8 mouse cellular contexts compared by ENCODE assay signal in genomic region chr15:102279092-102279782, GRCm38 (mm10). TPM values are rescaled to one million over a fixed set of nuclear protein-coding genes. Genes with fewer than 3 reads are reported as not detected.
DNase-seq lines count a peak whose midpoint lies in the region; ATAC-seq and TF ChIP-seq lines count a peak whose summit lies in the region.

Mfsd5 (plus strand) TSS chr15:102279454.

- peak within 1 kb of the TSS; percentile 83 for H3K9ac ChIP-seq in CH12.LX (ENCODE audit: insufficient read depth, low read depth)
- H3K9ac ChIP-seq in heart, embryonic 14.5 days (ENCODE audit: low read length): peak within 1 kb of the TSS; percentile 81
- H3K9ac ChIP-seq in liver, embryonic 13.5 days: peak within 1 kb of the TSS; percentile 81
- H3K9ac ChIP-seq in stomach, embryonic 14.5 days (replicated peaks; ENCODE audit: low read depth, low read length): peak within 1 kb of the TSS; percentile 80

- peak; percentile 93 for DNase-seq in CH12.LX (ENCODE audit: extremely low read depth)
- peak; percentile 76 for DNase-seq in c-Kit-positive CD71-negative TER-119-negative erythroid progenitor cells, embryonic 14.5 days (ENCODE audit: low read depth)
- DNase-seq in forebrain, embryonic 10.5 days (ENCODE audit: extremely low spot score, low spot score): peak; percentile 87
- peak; percentile 95 for DNase-seq in kidney, postnatal 14 days
- peak; percentile 76 for DNase-seq in liver, embryonic 13.5 days
- peak; percentile 73 to 79 for DNase-seq in natural killer cell, adult 2 months (ENCODE audit: low spot score in 2 of 2)

- no peak for TF ChIP-seq EP300 in CH12.LX (IDR thresholded peaks at IDR 0.05; ENCODE audit: low read length)

- peaks cover 12 to 19% of the 10 kb centered on the region in 2 experiments for H3K4me1 ChIP-seq in CH12.LX (ENCODE audit: control insufficient read depth in 1 of 2, insufficient read depth in 2 of 2)
- H3K4me1 ChIP-seq in forebrain, embryonic 10.5 days: peaks cover 23% of the 10 kb centered on the region
- H3K4me1 ChIP-seq in heart, embryonic 14.5 days (ENCODE audit: control insufficient read depth in 2 of 2, insufficient read depth in 2 of 2, low read length in 2 of 2): peaks cover 9 to 20% of the 10 kb centered on the region in 2 experiments
- H3K4me1 ChIP-seq in liver, embryonic 13.5 days (replicated peaks): peaks cover 53% of the 10 kb centered on the region
- H3K4me1 ChIP-seq in stomach, embryonic 14.5 days (ENCODE audit: control insufficient read depth, insufficient read depth, low read length): peaks cover 11% of the 10 kb centered on the region; the same call in 1 of the 2 replicates

- peak within 1 kb of the TSS; percentile 67 for H3K4me2 ChIP-seq in CH12.LX (ENCODE audit: insufficient read depth, low read depth, poor library complexity, severe bottlenecking)
- H3K4me2 ChIP-seq in heart, embryonic 14.5 days (ENCODE audit: low read length): peak within 1 kb of the TSS; percentile 83
- H3K4me2 ChIP-seq in liver, embryonic 13.5 days: peak within 1 kb of the TSS; percentile 93
- H3K4me2 ChIP-seq in stomach, embryonic 14.5 days (replicated peaks; ENCODE audit: low read depth, low read length): peak within 1 kb of the TSS; percentile 89

- WGBS in forebrain, embryonic 10.5 days: under 1% methylated on average over 65 of the region's 65 CpGs
- WGBS in heart, embryonic 14.5 days: under 1% methylated on average over 65 of the region's 65 CpGs
- WGBS in liver, embryonic 13.5 days (ENCODE audit: insufficient replicate concordance): under 1% methylated on average over 65 of the region's 65 CpGs
- WGBS in stomach, embryonic 14.5 days: under 1% methylated on average over 65 of the region's 65 CpGs

- peak within 1 kb of the TSS; percentile 63 for H3K27ac ChIP-seq in CH12.LX (ENCODE audit: insufficient read depth, low read depth)
- peak within 1 kb of the TSS; percentile 95 for H3K27ac ChIP-seq in forebrain, embryonic 10.5 days
- peak within 1 kb of the TSS; percentile 76 to 86 for H3K27ac ChIP-seq in heart, embryonic 14.5 days (replicated peaks in 1 of 2; ENCODE audit: control insufficient read depth in 1 of 2, insufficient read depth in 1 of 2, low read depth in 2 of 2, low read length in 2 of 2)
- H3K27ac ChIP-seq in liver, embryonic 13.5 days: peak within 1 kb of the TSS; percentile 78
- H3K27ac ChIP-seq in stomach, embryonic 14.5 days (ENCODE audit: low read length): peak within 1 kb of the TSS; percentile 89; the same call in 1 of the 2 replicates

- in situ Hi-C loops in CH12.LX (cut with MboI; ENCODE audit: low pct_ligation_motif_present, low pct_unique_long_range_greater_than_20kb, low sequenced_read_pairs): no loop called here

- peak; percentile 96 for ATAC-seq in heart, embryonic 14.5 days (ENCODE audit: insufficient number of reproducible peaks, insufficient read depth, low FRiP score, low read depth)
- peak; percentile 91 for ATAC-seq in liver, embryonic 13.5 days (ENCODE audit: low read depth)
- peak; percentile 95 for ATAC-seq in stomach, embryonic 14.5 days (ENCODE audit: insufficient number of reproducible peaks, insufficient read depth, low FRiP score, low read depth)

- H3K4me3 ChIP-seq in CH12.LX (replicated peaks in 1 of 3; ENCODE audit: low read depth in 2 of 3, low read length in 2 of 3, poor library complexity in 1 of 3): peak within 1 kb of the TSS; percentile 74 to 87 (median 85)
- H3K4me3 ChIP-seq in forebrain, embryonic 10.5 days: peak within 1 kb of the TSS; percentile 89
- H3K4me3 ChIP-seq in heart, embryonic 14.5 days (ENCODE audit: control insufficient read depth in 1 of 2, insufficient read depth in 1 of 2, low read depth in 1 of 2, low read length in 2 of 2): peak within 1 kb of the TSS; percentile 67 to 86
- H3K4me3 ChIP-seq in liver, embryonic 13.5 days (replicated peaks): peak within 1 kb of the TSS; percentile 85
- H3K4me3 ChIP-seq in stomach, embryonic 14.5 days (ENCODE audit: low read depth, low read length): peak within 1 kb of the TSS; percentile 81

- no peaks in the 10 kb centered on the region for H3K27me3 ChIP-seq in CH12.LX (replicated peaks)
- no peaks in the 10 kb centered on the region for H3K27me3 ChIP-seq in forebrain, embryonic 10.5 days (ENCODE audit: poor library complexity, severe bottlenecking)
- no peaks in the 10 kb centered on the region for H3K27me3 ChIP-seq in heart, embryonic 14.5 days (ENCODE audit: control insufficient read depth, insufficient read depth, low read length)
- 0 out of 2 replicates have a peak, but pooled peaks cover under 1% of the 10 kb centered on the region for H3K27me3 ChIP-seq in liver, embryonic 13.5 days
- H3K27me3 ChIP-seq in stomach, embryonic 14.5 days (ENCODE audit: control insufficient read depth, insufficient read depth, low read length): no peaks in the 10 kb centered on the region

- dilution Hi-C loops in CH12.LX (cut with MboI; ENCODE audit: extremely low pct_ligation_motif_present, extremely low pct_unique_long_range_greater_than_20kb, low sequenced_read_pairs): no loop called here

- peak in 1 of 2 experiments; percentile 58; a peak in 2 of 4 replicates for TF ChIP-seq CTCF in CH12.LX (conservative IDR thresholded peaks at IDR 0.05 in 1 of 2, IDR thresholded peaks at IDR 0.05 in 1 of 2; ENCODE audit: low read depth in 2 of 2, low read length in 2 of 2)

- peaks cover 21 to 32% of the 10 kb centered on the region in 2 experiments for H3K36me3 ChIP-seq in CH12.LX (replicated peaks in 1 of 2; ENCODE audit: control insufficient read depth in 1 of 2, insufficient read depth in 1 of 2, low read length in 1 of 2)
- peaks cover 25% of the 10 kb centered on the region for H3K36me3 ChIP-seq in forebrain, embryonic 10.5 days (replicated peaks)
- H3K36me3 ChIP-seq in heart, embryonic 14.5 days (ENCODE audit: control insufficient read depth, insufficient read depth, low read length): peaks cover 25% of the 10 kb centered on the region
- H3K36me3 ChIP-seq in liver, embryonic 13.5 days: peaks cover 14% of the 10 kb centered on the region
- peaks cover 10% of the 10 kb centered on the region for H3K36me3 ChIP-seq in stomach, embryonic 14.5 days (ENCODE audit: control insufficient read depth, insufficient read depth, low read length)

- H3K79me2 ChIP-seq in CH12.LX (replicated peaks; ENCODE audit: control insufficient read depth, extremely low read depth, insufficient read depth, poor library complexity, severe bottlenecking): peaks cover 13% of the 10 kb centered on the region; the same call in 1 of the 2 replicates

- TF ChIP-seq POLR2A in CH12.LX (IDR thresholded peaks at IDR 0.05; ENCODE audit: low read depth, low read length): peak; percentile 97

- H3K9me3 ChIP-seq in CH12.LX (replicated peaks; ENCODE audit: low read length): no peaks in the 10 kb centered on the region
- no peaks in the 10 kb centered on the region for H3K9me3 ChIP-seq in forebrain, embryonic 10.5 days
- H3K9me3 ChIP-seq in heart, embryonic 14.5 days (ENCODE audit: control insufficient read depth, low read length): no peaks in the 10 kb centered on the region
- no peaks in the 10 kb centered on the region for H3K9me3 ChIP-seq in liver, embryonic 13.5 days (replicated peaks)
- no peaks in the 10 kb centered on the region for H3K9me3 ChIP-seq in stomach, embryonic 14.5 days (ENCODE audit: control insufficient read depth, low read depth, low read length)

- peak; percentile 34 for TF ChIP-seq RAD21 in CH12.LX (IDR thresholded peaks at IDR 0.05; ENCODE audit: low read depth, low read length)

TF ChIP-seq in CH12.LX, 34 proteins besides CTCF, POLR2A, EP300 and RAD21 (continues in another document):
- TF ChIP-seq ELF1 (IDR thresholded peaks at IDR 0.05; ENCODE audit: low read depth, low read length): peak; percentile 98
- TF ChIP-seq SIN3A (IDR thresholded peaks at IDR 0.05; ENCODE audit: low read length): peak; percentile 94
- no peak; the same call in none of the 2 replicates for TF ChIP-seq ETS1 (conservative IDR thresholded peaks at IDR 0.05; ENCODE audit: low read depth, low read length)
- TF ChIP-seq BHLHE40 (IDR thresholded peaks at IDR 0.05; ENCODE audit: low read depth, low read length): peak; percentile 96
- peak; percentile 94 for TF ChIP-seq ZMIZ1 (IDR thresholded peaks at IDR 0.05; ENCODE audit: low read depth, low read length)
- TF ChIP-seq RCOR1 (conservative IDR thresholded peaks at IDR 0.05; ENCODE audit: low read depth, low read length): 0 out of 2 replicates have a peak, but pooled peaks have one; percentile 68
- TF ChIP-seq CHD2 (IDR thresholded peaks at IDR 0.05; ENCODE audit: low read length): no peak
- peak; percentile 64 for TF ChIP-seq NRF1 (IDR thresholded peaks at IDR 0.05; ENCODE audit: low read depth, low read length)
- peak; percentile 94 for TF ChIP-seq MXI1 (IDR thresholded peaks at IDR 0.05; ENCODE audit: low read depth, low read length)
- peak; percentile 96 for TF ChIP-seq USF2 (conservative IDR thresholded peaks at IDR 0.05; ENCODE audit: low read depth, low read length)
- TF ChIP-seq ZKSCAN1 (IDR thresholded peaks at IDR 0.05; ENCODE audit: borderline replicate concordance, low read depth, low read length): no peak
- 0 out of 2 replicates have a peak, but pooled peaks have one; percentile 64 for TF ChIP-seq KAT2A (IDR thresholded peaks at IDR 0.05; ENCODE audit: insufficient replicate concordance, low read length)
- TF ChIP-seq MEF2A (IDR thresholded peaks at IDR 0.05; ENCODE audit: borderline replicate concordance, low read depth, low read length): peak; percentile 64; the same call in 1 of the 2 replicates
- 0 out of 2 replicates have a peak, but pooled peaks have one; percentile 41 for TF ChIP-seq TBP (conservative IDR thresholded peaks at IDR 0.05; ENCODE audit: low read depth, low read length)
- TF ChIP-seq NELFE (IDR thresholded peaks at IDR 0.05; ENCODE audit: low read depth, low read length): peak; percentile 93
- no peak for TF ChIP-seq MAZ (IDR thresholded peaks at IDR 0.05; ENCODE audit: low read depth, low read length)
- no peak for TF ChIP-seq SMC3 (IDR thresholded peaks at IDR 0.05; ENCODE audit: low read depth, low read length)
- TF ChIP-seq TCF12 (IDR thresholded peaks at IDR 0.05; ENCODE audit: low read depth, low read length): peak; percentile 95
- no peak; the same call in none of the 2 replicates for TF ChIP-seq MYC (IDR thresholded peaks at IDR 0.05; ENCODE audit: low read depth, low read length)
- TF ChIP-seq PAX5 (IDR thresholded peaks at IDR 0.05; ENCODE audit: low read length): no peak
- TF ChIP-seq JUN (IDR thresholded peaks at IDR 0.05; ENCODE audit: insufficient read depth, low read depth, low read length): no peak

RNA-seq across cellular contexts. Expression of gene Mfsd5, which starts in this region (rescaled TPM):
- total RNA-seq in CH12.LX (2012; rRNA removed) (31.1 and 37.1 TPM in 2 replicates), CH12.LX (2014; rRNA removed) (43.7 and 51.8 TPM in 2 replicates)
- 76.2 and 90.6 TPM in 2 replicates for polyA plus RNA-seq in CH12.LX (2012; ENCODE audit: insufficient read length, low read depth)
- 64.2 and 66.8 TPM in 2 replicates for polyA plus RNA-seq in forebrain, embryonic 10.5 days (2016; fragmentation: Nextera tagmentation; extraction: Ambion mirVana)
- polyA plus RNA-seq in heart, embryonic 14.5 days (2014; fragmentation: Nextera tagmentation; extraction: Ambion mirVana): 39.2 and 41.3 TPM in 2 replicates
- 29.0 and 33.7 TPM in 2 replicates for polyA plus RNA-seq in liver, embryonic 13.5 days (2015; fragmentation: Nextera tagmentation; extraction: Ambion mirVana)
- polyA plus RNA-seq in stomach, embryonic 14.5 days (2014; fragmentation: Nextera tagmentation; extraction: Ambion mirVana): 63.1 and 63.7 TPM in 2 replicates

Comparison
In these comparisons a context has a peak if more than half of its experiments do, and no peak if none do; other contexts are left out.
1. Peak in every context shown above with its lines: DNase-seq, ATAC-seq, H3K4me3 ChIP-seq and H3K27ac ChIP-seq.